Mouse (Mus musculus) erythroblast, embryonic 14.5 days (primary cell): ENCODE data around the gene Prokr2. TPM values are rescaled to one million over a fixed set of nuclear protein-coding genes. Genes with fewer than 3 reads are reported as not detected.

Experiments
- H3K27me3 ChIP-seq: 2 replicates; pipeline ENCODE4 v1.6.1; 2012; ENCODE audit warnings: inconsistent platforms; ENCODE audit not compliant: control insufficient read depth
- H3K36me3 ChIP-seq: 2 replicates; pipeline ENCODE4 v1.6.1; 2012; ENCODE audit warnings: mild to moderate bottlenecking, inconsistent platforms; ENCODE audit not compliant: control insufficient read depth
- H3K4me1 ChIP-seq: 2 replicates; pipeline ENCODE4 v1.6.1; 2012; ENCODE audit warnings: inconsistent platforms; ENCODE audit not compliant: control insufficient read depth
- H3K4me3 ChIP-seq: replicated peaks from 2 replicates; pipeline ENCODE3; 2012; ENCODE audit warnings: moderate library complexity, mild to moderate bottlenecking, inconsistent platforms
- H3K9me3 ChIP-seq: 2 replicates; pipeline ENCODE4 v1.6.1; 2012; ENCODE audit warnings: low read length, inconsistent platforms, mixed read lengths; ENCODE audit not compliant: control insufficient read depth
- GATA1 ChIP-seq: IDR thresholded peaks from 2 replicates; pipeline ENCODE4 v1.6.1; 2012; ENCODE audit warnings: low read length, inconsistent platforms, mixed read lengths
- TAL1 ChIP-seq: IDR thresholded peaks from 3 replicates; pipeline ENCODE4 v1.6.1; 2012; ENCODE audit warnings: low read length, inconsistent platforms, mixed read lengths
- polyA plus RNA-seq: library from polyadenylated mRNA; stranded (reverse); fragments of >175 nt; gene quantifications from 2 replicates; pipeline ENCODE4 v1.2.3, GENCODE M21; 2012

The Prokr2 gene
- polyA plus RNA-seq, 1 experiment: not detected

GRCm38 (mm10) chr2:132390607-132391160, 5.4 kb upstream of the Prokr2 start:
- no peak overlapping the region for H3K4me3 ChIP-seq
- no peak for TF ChIP-seq TAL1
- TF ChIP-seq GATA1: no peak

GRCm38 (mm10) chr2:132389562-132389961, 4.3 kb upstream of the Prokr2 start:
- no peaks in the 10 kb centered on the region; the same call in 1 of the 2 replicates for H3K9me3 ChIP-seq
- peaks cover 19% of the 10 kb centered on the region for H3K27me3 ChIP-seq
- H3K4me3 ChIP-seq: no peak overlapping the region
- TF ChIP-seq GATA1: no peak
- TF ChIP-seq TAL1: no peak
- no peaks in the 10 kb centered on the region for H3K4me1 ChIP-seq
- no peaks in the 10 kb centered on the region for H3K36me3 ChIP-seq

More at GRCm38 (mm10) chr2:132390607-132391160, 5.4 kb upstream of the Prokr2 start:
- no peaks in the 10 kb centered on the region for H3K9me3 ChIP-seq
- peaks cover 7% of the 10 kb centered on the region for H3K27me3 ChIP-seq
- H3K36me3 ChIP-seq: no peaks in the 10 kb centered on the region
- H3K4me1 ChIP-seq: no peaks in the 10 kb centered on the region

GRCm38 (mm10) chr2:132384511-132385193, 595 bp downstream of the Prokr2 start:
- TF ChIP-seq GATA1 (no peak), TAL1 (no peak)
- H3K27me3 ChIP-seq: peaks cover 35% of the 10 kb centered on the region
- no peak overlapping the region for H3K4me3 ChIP-seq
- no peaks in the 10 kb centered on the region for H3K4me1 ChIP-seq
- H3K9me3 ChIP-seq: no peaks in the 10 kb centered on the region; the same call in 1 of the 2 replicates
- no peaks in the 10 kb centered on the region for H3K36me3 ChIP-seq

GRCm38 (mm10) chr2:132382308-132382707, 2.9 kb downstream of the Prokr2 start:
- H3K9me3 ChIP-seq: no peaks in the 10 kb centered on the region; the same call in 1 of the 2 replicates
- no peaks in the 10 kb centered on the region for H3K4me1 ChIP-seq
- peaks cover 35% of the 10 kb centered on the region for H3K27me3 ChIP-seq
- no peak overlapping the region for H3K4me3 ChIP-seq
- TF ChIP-seq GATA1 (no peak), TAL1 (no peak)
- no peaks in the 10 kb centered on the region for H3K36me3 ChIP-seq

- Histone ChIP-seq H3K36me3 (no peaks in the 10 kb centered on the region), H3K27me3 (peaks cover 17% of the 10 kb centered on the region), H3K4me3 (no peak overlapping the region), H3K4me1 (no peaks in the 10 kb centered on the region), H3K9me3 (no peaks in the 10 kb centered on the region; the same call in 1 of the 2 replicates)
- TF ChIP-seq TAL1 (no peak), GATA1 (no peak)
These were observed 5.6 kb downstream of the Prokr2 start for GRCm38 (mm10) chr2:132379690-132380089.

- no peaks in the 10 kb centered on the region for H3K9me3 ChIP-seq
- no peak overlapping the region for H3K4me3 ChIP-seq
- H3K36me3 ChIP-seq: no peaks in the 10 kb centered on the region
- no peaks in the 10 kb centered on the region for H3K4me1 ChIP-seq
- TF ChIP-seq TAL1 (no peak), GATA1 (no peak)
- H3K27me3 ChIP-seq: peaks cover 7% of the 10 kb centered on the region
These were observed 6.6 kb downstream of the Prokr2 start for GRCm38 (mm10) chr2:132378602-132379150.

GRCm38 (mm10) chr2:132377436-132377835, 7.8 kb downstream of the Prokr2 start:
- Histone ChIP-seq H3K4me3 (no peak overlapping the region), H3K4me1 (no peaks in the 10 kb centered on the region), H3K36me3 (no peaks in the 10 kb centered on the region), H3K9me3 (no peaks in the 10 kb centered on the region), H3K27me3 (0 out of 2 replicates have a peak, but pooled peaks cover 2% of the 10 kb centered on the region)
- TF ChIP-seq GATA1: no peak
- TF ChIP-seq TAL1: no peak

- Histone ChIP-seq H3K9me3 (no peaks in the 10 kb centered on the region), H3K27me3 (no peaks in the 10 kb centered on the region), H3K4me1 (no peaks in the 10 kb centered on the region), H3K36me3 (no peaks in the 10 kb centered on the region), H3K4me3 (no peak overlapping the region)
- TF ChIP-seq TAL1 (no peak), GATA1 (no peak)
These were observed 9.5 kb downstream of the Prokr2 start for GRCm38 (mm10) chr2:132375721-132376120.

- no peak for TF ChIP-seq GATA1
- no peak for TF ChIP-seq TAL1
- Histone ChIP-seq H3K4me3 (no peak overlapping the region), H3K9me3 (no peaks in the 10 kb centered on the region), H3K27me3 (no peaks in the 10 kb centered on the region), H3K36me3 (no peaks in the 10 kb centered on the region), H3K4me1 (no peaks in the 10 kb centered on the region)
These were observed 10.1 kb downstream of the Prokr2 start for GRCm38 (mm10) chr2:132375135-132375534.
